Comparison of ENCODE assay signal across 8 mouse cellular contexts in the genomic region with DNA sequence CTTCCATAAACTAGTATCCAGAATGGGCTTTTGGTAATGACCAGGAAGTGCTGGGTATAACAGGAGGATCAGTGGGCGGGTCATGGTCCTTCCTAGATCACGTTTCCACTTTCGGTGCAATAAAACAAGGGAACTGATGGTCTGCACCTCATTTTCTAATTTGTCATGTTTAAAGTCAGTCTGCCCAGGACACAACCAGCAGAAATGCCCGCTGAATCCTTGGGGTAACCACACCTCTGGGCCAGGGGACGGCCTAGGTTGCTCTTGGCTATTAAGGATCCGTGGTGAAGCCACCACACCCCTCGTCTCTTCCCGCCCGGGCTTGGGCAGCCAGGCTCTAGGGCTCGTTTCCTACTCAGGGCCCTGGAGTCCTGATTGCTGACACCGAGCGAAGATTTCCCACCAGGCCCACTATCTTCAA. TPM values are rescaled to one million over a fixed set of nuclear protein-coding genes. Genes with fewer than 3 reads are reported as not detected.
DNase-seq lines count a peak whose midpoint lies in the region; ATAC-seq and TF ChIP-seq lines count a peak whose summit lies in the region.

No protein-coding gene starts in this region.

- peak overlapping the region; percentile 89 for H3K27ac ChIP-seq in left cerebral cortex, adult 2 months

- in situ Hi-C loops in Patski (cut with MboI; ENCODE audit: low pct_unique_long_range_greater_than_20kb) = no loop called here

- POLR2A ChIA-PET in Patski (lab: Charles Lee) = no interaction called here

- no peak for TF ChIP-seq CTCF in left cerebral cortex, adult 2 months (IDR thresholded peaks at IDR 0.05)
- no peak for TF ChIP-seq CTCF in Patski (IDR thresholded peaks at IDR 0.05)

- no peaks in the 10 kb centered on the region for H3K27me3 ChIP-seq in Patski

- CTCF ChIA-PET in Patski (lab: Charles Lee) = interaction anchor here (1.6 kb wide), 1 partner anchor 14 kb away, joined by 3 read pairs; no protein-coding TSS in a partner anchor

- intact Hi-C loops in left cerebral cortex, adult 2 months (cut with DNase I) = loop anchor here (1.0 to 2.0 kb wide), 2 partner anchors 64 to 215 kb away; partner anchors contain the start of genes Csnk1g1, Ppib and Trip4
- intact Hi-C loops in left cerebral cortex, postnatal 10 days (cut with DNase I) = loop anchor here (5.0 kb wide), 1 partner anchor 57 kb away; the partner anchor contains the start of gene Snx22

- peak overlapping the region; percentile 78 for H3K4me3 ChIP-seq in left cerebral cortex, adult 2 months

- DNase-seq in left cerebral cortex, adult 2 months (ENCODE audit: extremely low spot score in 1 of 2, low spot score in 2 of 2) = no peak
- DNase-seq in left cerebral cortex, postnatal 10 days (ENCODE audit: extremely low spot score in 1 of 2, low spot score in 2 of 2) = no peak
- no peak for DNase-seq in Patski (ENCODE audit: low read depth, low spot score)
- DNase-seq in fibroblast of lung, adult 2 months (ENCODE audit: low read depth) = peak; percentile 13
- DNase-seq in kidney, adult 9 months = peak; percentile 44
- DNase-seq in mesoderm, embryonic 11.5 days (ENCODE audit: low read depth, low spot score) = peak; percentile 20
- no peak for DNase-seq in thymus, postnatal 25 days

- ATAC-seq in Patski = peak; percentile 38
- no peak for ATAC-seq in inflammation-experienced regulatory T-cells, adult 6 months

RNA-seq across cellular contexts. Expression of gene Snx1, which starts 2.3 kb away (rescaled TPM):
- 10 to 100 TPM; 71.8 to 74.8 TPM for total RNA-seq in left cerebral cortex, adult 2 months (2021)
- total RNA-seq in left cerebral cortex, postnatal 10 days (2021) = 10 to 100 TPM; 43.6 to 44.9 TPM
- 103 TPM for polyA plus RNA-seq in Patski (2021)
- 10 to 100 TPM; 85.3 to 96.7 (median 96.4) TPM for polyA plus RNA-seq in inflammation-experienced regulatory T-cells, adult 6 months (2017; shearing (Covaris generic))

RNA-seq across cellular contexts. Expression of gene Ciao2a, which starts 2.3 kb away (rescaled TPM):
- total RNA-seq in left cerebral cortex, adult 2 months (2021) = 10 to 100 TPM; 27.6 to 28.7 TPM
- 10 to 100 TPM; 25.9 to 26.0 TPM for total RNA-seq in left cerebral cortex, postnatal 10 days (2021)
- polyA plus RNA-seq in Patski (2021) = 94.8 TPM
- 100 to 1,000 TPM; 150 to 233 (median 160) TPM for polyA plus RNA-seq in inflammation-experienced regulatory T-cells, adult 6 months (2017; shearing (Covaris generic))

RNA-seq across cellular contexts. Expression of gene Dapk2, which starts 33.9 kb away (rescaled TPM):
- total RNA-seq in left cerebral cortex, adult 2 months (2021) = 1 to 10 TPM; 2.6 to 2.8 TPM
- total RNA-seq in left cerebral cortex, postnatal 10 days (2021) = 1 to 10 TPM; 2.1 to 3.2 TPM
- 0.19 TPM for polyA plus RNA-seq in Patski (2021)
- polyA plus RNA-seq in inflammation-experienced regulatory T-cells, adult 6 months (2017; shearing (Covaris generic)) = 1 to 10 TPM in 2 of 3 experiments, under 1 TPM in 1; 0.44 to 8.2 (median 1.5) TPM

RNA-seq across cellular contexts. Expression of gene Snx22, which starts 54.6 kb away (rescaled TPM):
- 1 to 10 TPM; 3.5 to 3.9 TPM for total RNA-seq in left cerebral cortex, adult 2 months (2021)
- 1 to 10 TPM; 4.6 to 4.9 TPM for total RNA-seq in left cerebral cortex, postnatal 10 days (2021)
- polyA plus RNA-seq in Patski (2021) = 0.44 TPM
- polyA plus RNA-seq in inflammation-experienced regulatory T-cells, adult 6 months (2017; shearing (Covaris generic)) = 1 to 10 TPM; 1.3 to 2.3 (median 1.6) TPM

Comparison
In these comparisons a context has a peak if more than half of its experiments do, and no peak if none do; other contexts are left out.
1. DNase-seq: peak in fibroblast of lung, adult 2 months (single experiment), kidney, adult 9 months (single experiment) and mesoderm, embryonic 11.5 days (single experiment); none in left cerebral cortex, adult 2 months (0 of 2), left cerebral cortex, postnatal 10 days (0 of 2), Patski (single experiment) and thymus, postnatal 25 days (single experiment).